Mouse (Mus musculus): ENCODE measurements around the gene Rasgef1a. TPM values are rescaled to one million over a fixed set of nuclear protein-coding genes. Genes with fewer than 3 reads are reported as not detected.

The Rasgef1a gene
- polyA plus RNA-seq, 1 experiment from 2014 or later, result 0.13 TPM

DNA sequence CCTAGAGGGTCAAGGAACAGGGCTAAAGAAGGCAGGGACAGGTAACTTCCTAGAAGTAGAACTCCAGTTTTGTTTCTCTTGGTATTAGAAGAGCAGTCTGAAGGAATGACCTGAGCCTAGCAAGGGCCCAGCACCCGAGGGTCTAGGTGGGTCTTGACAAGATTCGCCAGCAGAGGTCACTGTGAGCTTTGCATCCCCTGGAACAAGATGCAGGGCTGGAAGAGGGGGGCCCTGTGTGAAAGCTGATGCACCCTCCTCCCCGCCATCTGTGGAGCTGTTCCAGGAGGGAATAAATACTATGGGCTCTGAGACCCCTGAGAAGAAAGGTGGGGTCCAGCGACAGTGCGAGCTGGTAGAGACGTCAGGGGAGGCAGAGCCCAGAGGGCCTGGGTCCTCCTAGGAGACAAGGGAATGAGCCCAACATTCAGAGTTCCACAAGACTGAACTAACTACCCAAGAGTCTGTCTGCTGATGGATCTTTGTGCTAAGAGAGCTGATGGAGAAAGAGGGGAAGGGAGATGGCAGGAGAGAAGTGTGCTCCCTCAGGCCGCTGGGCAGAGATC is 53.8 kb downstream of the Rasgef1a start:
- H3K27ac ChIP-seq, result no peak overlapping the region
- ATAC-seq (ENCODE audit: low FRiP score, low read depth), result no peak
- H3K4me3 ChIP-seq, result 0 out of 2 replicates have a peak overlapping the region, but pooled peaks have one; percentile 44
- H3K9me3 ChIP-seq, result no peaks in the 10 kb centered on the region
- H3K9ac ChIP-seq, result no peak overlapping the region
- no peaks in the 10 kb centered on the region for H3K36me3 ChIP-seq
- 7% methylated on average over 7 of the region's 7 CpGs for WGBS
- peaks cover 49% of the 10 kb centered on the region for H3K27me3 ChIP-seq
- H3K4me1 ChIP-seq, result peaks cover 20% of the 10 kb centered on the region
- H3K4me2 ChIP-seq (replicated peaks), result peak overlapping the region; percentile 83; the same call in 1 of the 2 replicates

GRCm38 (mm10) chr6:118065837-118066198 is 54.6 kb downstream of the Rasgef1a start:
- H3K27ac ChIP-seq, result no peak overlapping the region
- peak overlapping the region; percentile 56; the same call in 1 of the 2 replicates for H3K9ac ChIP-seq
- WGBS, result 3% methylated on average over 12 of the region's 12 CpGs
- peak; percentile 51; the same call in 1 of the 2 replicates for ATAC-seq (ENCODE audit: low FRiP score, low read depth)
- peak overlapping the region; percentile 83 for H3K4me2 ChIP-seq (replicated peaks)
- H3K9me3 ChIP-seq, result no peaks in the 10 kb centered on the region
- H3K4me3 ChIP-seq, result peak overlapping the region; percentile 44
- H3K4me1 ChIP-seq, result peaks cover 20% of the 10 kb centered on the region
- H3K27me3 ChIP-seq, result peaks cover 49% of the 10 kb centered on the region
- H3K36me3 ChIP-seq, result no peaks in the 10 kb centered on the region

DNA sequence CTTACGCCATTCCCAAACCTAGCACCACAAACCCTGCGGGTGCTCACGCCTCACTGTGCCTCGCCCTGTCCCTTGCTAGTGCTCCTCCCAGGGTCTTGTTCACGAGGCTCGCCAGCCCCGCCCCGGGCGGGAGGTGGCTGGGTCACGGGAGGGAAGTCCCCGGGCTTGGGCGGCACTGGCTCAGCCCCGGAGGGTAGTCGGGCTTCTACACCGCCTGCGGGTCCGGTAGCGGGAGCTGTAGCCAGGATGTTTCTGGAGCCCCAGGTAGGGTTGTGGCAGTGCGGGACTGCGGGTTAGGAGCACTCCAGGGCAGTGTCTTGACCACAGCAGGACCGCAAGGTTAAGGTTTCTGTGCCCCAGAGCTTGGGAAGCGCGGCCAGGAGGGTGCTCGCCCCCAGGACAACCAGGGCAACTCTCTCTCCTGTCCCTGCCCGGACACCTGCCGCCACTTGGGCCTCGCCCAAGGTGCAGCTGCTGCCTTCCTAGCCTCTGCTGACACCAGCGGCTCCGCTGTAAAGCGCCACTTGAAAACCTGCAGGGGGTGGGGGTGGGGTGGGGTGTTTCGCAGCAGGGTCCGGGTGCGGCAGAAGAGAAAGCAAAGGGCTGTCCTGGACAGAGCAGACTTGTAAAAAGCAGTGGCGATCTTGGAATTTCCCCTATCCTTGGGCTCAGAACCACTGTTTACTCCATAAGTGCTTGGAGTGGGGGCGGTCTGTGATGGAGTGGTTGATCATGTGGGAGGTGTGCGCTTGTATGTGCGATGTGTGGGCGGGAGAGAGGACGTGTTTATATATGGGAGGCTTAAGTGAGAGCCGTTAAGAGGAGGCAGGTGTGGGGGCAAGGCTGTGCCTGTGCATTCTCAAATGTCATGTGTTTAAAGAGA is 55.2 kb downstream of the Rasgef1a start:
- Histone ChIP-seq H3K4me1 (peaks cover 20% of the 10 kb centered on the region), H3K9ac (peak overlapping the region; percentile 56; the same call in 1 of the 2 replicates), H3K27me3 (peaks cover 49% of the 10 kb centered on the region), H3K27ac (no peak overlapping the region), H3K4me3 (peak overlapping the region; percentile 44), H3K36me3 (no peaks in the 10 kb centered on the region), H3K4me2 (replicated peaks) (peak overlapping the region; percentile 83), H3K9me3 (no peaks in the 10 kb centered on the region)
- peak; percentile 42; the same call in 1 of the 2 replicates for ATAC-seq (ENCODE audit: low FRiP score, low read depth)
- WGBS, result under 1% methylated on average over 40 of the region's 40 CpGs

GRCm38 (mm10) chr6:118067720-118068119 is 56.5 kb downstream of the Rasgef1a start:
- Histone ChIP-seq H3K4me3 (no peak overlapping the region), H3K4me2 (replicated peaks) (no peak overlapping the region), H3K9ac (no peak overlapping the region), H3K36me3 (no peaks in the 10 kb centered on the region), H3K9me3 (no peaks in the 10 kb centered on the region), H3K27me3 (peaks cover 49% of the 10 kb centered on the region), H3K4me1 (peaks cover 20% of the 10 kb centered on the region), H3K27ac (no peak overlapping the region)
- no peak for ATAC-seq (ENCODE audit: low FRiP score, low read depth)
- WGBS, result 68% methylated on average over 7 of the region's 7 CpGs

GRCm38 (mm10) chr6:118070321-118071012 is 59.2 kb downstream of the Rasgef1a start:
- H3K27ac ChIP-seq, result no peak overlapping the region
- H3K9me3 ChIP-seq, result no peaks in the 10 kb centered on the region
- ATAC-seq (ENCODE audit: low FRiP score, low read depth), result no peak
- H3K4me2 ChIP-seq (replicated peaks), result no peak overlapping the region
- H3K27me3 ChIP-seq, result peaks cover 32% of the 10 kb centered on the region
- H3K9ac ChIP-seq, result no peak overlapping the region
- 73% methylated on average over 5 of the region's 5 CpGs for WGBS
- no peak overlapping the region for H3K4me3 ChIP-seq
- peaks cover 24% of the 10 kb centered on the region for H3K4me1 ChIP-seq
- no peaks in the 10 kb centered on the region for H3K36me3 ChIP-seq

- Histone ChIP-seq H3K9me3 (no peaks in the 10 kb centered on the region), H3K9ac (no peak overlapping the region), H3K36me3 (no peaks in the 10 kb centered on the region), H3K4me1 (peaks cover 18% of the 10 kb centered on the region), H3K27me3 (peaks cover 27% of the 10 kb centered on the region), H3K4me2 (replicated peaks) (no peak overlapping the region), H3K27ac (no peak overlapping the region), H3K4me3 (no peak overlapping the region)
- no peak for ATAC-seq (ENCODE audit: low FRiP score, low read depth)
- 89% methylated on average over 4 of the region's 4 CpGs for WGBS
Observed at GRCm38 (mm10) chr6:118071013-118071350, 59.7 kb downstream of the Rasgef1a start.

DNA sequence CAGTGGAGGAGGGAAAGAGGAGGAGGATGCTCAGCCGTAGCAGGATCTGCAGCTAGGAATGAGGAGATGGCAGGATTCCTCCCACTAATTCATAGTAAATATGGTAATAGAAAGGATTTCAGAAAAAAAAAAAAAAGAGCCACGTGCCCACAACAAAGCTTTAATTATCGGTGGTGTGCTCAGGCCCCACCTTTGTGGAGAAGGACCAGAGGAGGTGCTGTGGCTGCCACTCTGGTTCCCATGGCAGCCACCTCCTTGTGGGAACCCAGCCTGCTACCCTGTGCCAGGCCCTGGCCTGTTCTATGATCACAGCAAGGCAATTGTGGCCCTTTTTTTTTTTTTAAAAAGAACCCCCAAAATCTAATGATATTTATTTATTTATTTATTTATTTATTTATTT is 60.2 kb downstream of the Rasgef1a start:
- WGBS, result 66% methylated on average over 3 of the region's 3 CpGs
- Histone ChIP-seq H3K27ac (no peak overlapping the region), H3K36me3 (no peaks in the 10 kb centered on the region), H3K4me3 (no peak overlapping the region), H3K4me2 (replicated peaks) (no peak overlapping the region), H3K27me3 (peaks cover 23% of the 10 kb centered on the region), H3K9ac (no peak overlapping the region), H3K4me1 (peaks cover 14% of the 10 kb centered on the region), H3K9me3 (no peaks in the 10 kb centered on the region)
- ATAC-seq (ENCODE audit: low FRiP score, low read depth), result no peak

GRCm38 (mm10) chr6:118072176-118072575 is 60.9 kb downstream of the Rasgef1a start:
- no peaks in the 10 kb centered on the region for H3K9me3 ChIP-seq
- peaks cover 8% of the 10 kb centered on the region; the same call in 1 of the 2 replicates for H3K4me1 ChIP-seq
- whole genome bisulfite sequencing, result 79% methylated on average over 1 of the region's 1 CpGs
- H3K4me3 ChIP-seq, result no peak overlapping the region
- H3K4me2 ChIP-seq (replicated peaks), result no peak overlapping the region
- H3K36me3 ChIP-seq, result no peaks in the 10 kb centered on the region
- H3K9ac ChIP-seq, result no peak overlapping the region
- peaks cover 15% of the 10 kb centered on the region for H3K27me3 ChIP-seq
- ATAC-seq (ENCODE audit: low FRiP score, low read depth), result no peak
- no peak overlapping the region for H3K27ac ChIP-seq

DNA sequence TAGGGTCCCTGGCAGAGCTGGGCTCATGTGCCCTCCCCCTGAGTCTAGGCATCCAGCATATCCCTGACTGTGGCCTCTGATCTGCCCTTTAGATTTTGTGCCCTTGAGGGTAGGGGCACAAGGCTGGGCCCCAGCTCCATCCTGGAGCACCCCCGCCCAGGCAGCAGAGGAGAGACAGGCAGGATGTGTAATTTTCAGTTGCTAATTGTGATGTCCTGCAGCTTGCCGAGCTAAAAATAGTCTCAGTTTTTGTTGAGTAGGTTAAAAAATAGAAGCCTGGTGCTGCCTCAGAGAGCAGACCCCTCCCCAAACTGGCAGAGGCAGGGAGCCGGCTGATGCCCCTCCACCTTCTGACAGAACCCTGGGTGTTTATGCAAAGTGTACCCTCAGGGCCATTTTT is 62.9 kb downstream of the Rasgef1a start:
- H3K4me3 ChIP-seq, result no peak overlapping the region
- H3K27ac ChIP-seq, result no peak overlapping the region
- no peaks in the 10 kb centered on the region; the same call in 1 of the 2 replicates for H3K27me3 ChIP-seq
- H3K9me3 ChIP-seq, result no peaks in the 10 kb centered on the region
- H3K9ac ChIP-seq, result peak overlapping the region; percentile 39; the same call in 1 of the 2 replicates
- H3K4me2 ChIP-seq (replicated peaks), result no peak overlapping the region
- peaks cover 8% of the 10 kb centered on the region; the same call in 1 of the 2 replicates for H3K4me1 ChIP-seq
- H3K36me3 ChIP-seq, result no peaks in the 10 kb centered on the region
- 65% methylated on average over 3 of the region's 3 CpGs for WGBS
- no peak for ATAC-seq (ENCODE audit: low FRiP score, low read depth)

- H3K9ac ChIP-seq, result no peak overlapping the region
- no peaks in the 10 kb centered on the region for H3K9me3 ChIP-seq
- H3K36me3 ChIP-seq, result no peaks in the 10 kb centered on the region
- 74% methylated on average over 3 of the region's 3 CpGs for WGBS
- H3K27me3 ChIP-seq, result peaks cover 8% of the 10 kb centered on the region
- no peak overlapping the region for H3K4me3 ChIP-seq
- H3K4me1 ChIP-seq, result peaks cover 8% of the 10 kb centered on the region; the same call in 1 of the 2 replicates
- H3K4me2 ChIP-seq (replicated peaks), result no peak overlapping the region
- no peak overlapping the region for H3K27ac ChIP-seq
- peak; percentile 17; the same call in 1 of the 2 replicates for ATAC-seq (ENCODE audit: low FRiP score, low read depth)
Observed at GRCm38 (mm10) chr6:118076256-118076655, 65.0 kb downstream of the Rasgef1a start.

GRCm38 (mm10) chr6:118076748-118077147 is 65.5 kb downstream of the Rasgef1a start:
- Histone ChIP-seq H3K36me3 (no peaks in the 10 kb centered on the region), H3K4me1 (peaks cover 8% of the 10 kb centered on the region; the same call in 1 of the 2 replicates), H3K27ac (no peak overlapping the region), H3K4me3 (no peak overlapping the region), H3K9me3 (no peaks in the 10 kb centered on the region), H3K4me2 (replicated peaks) (no peak overlapping the region), H3K27me3 (peaks cover 8% of the 10 kb centered on the region), H3K9ac (no peak overlapping the region)
- WGBS, result 80% methylated on average over 8 of the region's 8 CpGs
- ATAC-seq (ENCODE audit: low FRiP score, low read depth), result no peak

DNA sequence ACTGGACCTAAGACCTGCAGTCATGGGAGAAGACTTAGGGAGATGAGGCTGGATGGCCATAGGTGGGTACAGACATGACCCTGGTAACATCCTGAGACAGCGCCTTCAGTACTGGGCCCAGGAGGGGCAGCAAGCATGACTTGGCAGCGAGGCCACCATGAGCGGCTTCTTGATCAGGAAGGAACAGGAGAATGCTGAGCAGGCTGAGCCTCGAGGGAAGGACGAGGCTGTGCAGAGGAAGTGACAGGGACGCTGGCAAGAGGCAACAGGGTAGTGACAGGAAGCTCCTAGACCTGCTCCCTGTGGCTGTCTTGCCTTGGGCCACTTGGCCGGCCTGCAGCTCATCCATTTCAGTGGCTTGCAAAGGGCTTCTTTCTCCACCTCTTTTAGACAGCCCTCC is 66.2 kb downstream of the Rasgef1a start:
- no peak overlapping the region for H3K4me2 ChIP-seq (replicated peaks)
- H3K9ac ChIP-seq, result no peak overlapping the region
- H3K27ac ChIP-seq, result no peak overlapping the region
- WGBS, result 81% methylated on average over 7 of the region's 7 CpGs
- peaks cover 8% of the 10 kb centered on the region; the same call in 1 of the 2 replicates for H3K4me1 ChIP-seq
- no peaks in the 10 kb centered on the region for H3K36me3 ChIP-seq
- ATAC-seq (ENCODE audit: low FRiP score, low read depth), result no peak
- H3K9me3 ChIP-seq, result no peaks in the 10 kb centered on the region
- H3K27me3 ChIP-seq, result peaks cover 8% of the 10 kb centered on the region
- no peak overlapping the region for H3K4me3 ChIP-seq

All from limb, embryonic 13.5 days (tissue).